Mouse (Mus musculus) small intestine, adult 2 months (tissue): ENCODE measurements around the gene Chil6. TPM values are rescaled to one million over a fixed set of nuclear protein-coding genes. Genes with fewer than 3 reads are reported as not detected.

ENCODE experiments used
- H3K27ac ChIP-seq: fragments of 200-500 bp; 2 replicates; pipeline ENCODE4 v1.5.1; 2012; ENCODE audit warnings: low read depth, low read length, control low read depth, inconsistent platforms; ENCODE audit not compliant: insufficient read depth
- H3K27me3 ChIP-seq: fragments of 200-500 bp; 2 replicates; pipeline ENCODE4 v1.6.1; 2012; ENCODE audit warnings: mild to moderate bottlenecking, moderate library complexity, low read length, inconsistent platforms; ENCODE audit not compliant: control insufficient read depth, insufficient read depth
- H3K36me3 ChIP-seq: fragments of 200-500 bp; 2 replicates; pipeline ENCODE4 v1.6.1; 2012; ENCODE audit warnings: mild to moderate bottlenecking, low read length, control low read depth, inconsistent platforms; ENCODE audit not compliant: control insufficient read depth, insufficient read depth
- H3K4me1 ChIP-seq: fragments of 200-500 bp; 2 replicates; pipeline ENCODE4 v1.6.1; 2012; ENCODE audit warnings: low read length, inconsistent platforms, mixed read lengths; ENCODE audit not compliant: control insufficient read depth, insufficient read depth, insufficient read length
- H3K4me3 ChIP-seq: fragments of 200-500 bp; 2 replicates; pipeline ENCODE4 v1.5.1; 2012; ENCODE audit warnings: low read depth, mild to moderate bottlenecking, control low read depth, inconsistent platforms, low read length, moderate library complexity
- CTCF ChIP-seq: fragments of 200-500 bp; IDR thresholded peaks from 2 replicates; pipeline ENCODE4 v1.5.1; 2012; ENCODE audit warnings: low read depth, mild to moderate bottlenecking, control low read depth, inconsistent platforms, low read length, moderate library complexity, mixed read lengths; ENCODE audit not compliant: insufficient replicate concordance, insufficient read length; ENCODE audit errors: extremely low read depth
- POLR2A ChIP-seq: fragments of 200-500 bp; IDR thresholded peaks from 2 replicates; pipeline ENCODE4 v1.6.1; 2012; ENCODE audit warnings: low read depth, mild to moderate bottlenecking, control low read depth, inconsistent platforms, low read length, moderate library complexity
- WGBS: fragments of 180-500 bp; shearing (Covaris S2); methylation state at CpG from one replicate; pipeline ENCODE4 v1.1.7; 2018; 5-methylcytosine and 5-hydroxymethylcytosine counted together
- polyA plus RNA-seq: library from polyadenylated mRNA; depleted of rRNA; stranded (reverse); fragments of >200 nt; gene quantifications from 2 replicates; pipeline ENCODE4 v1.2.3, GENCODE M21; 2012; rRNA removed

Chil6 gene
- polyA plus RNA-seq = not detected in 2 replicates

GRCm38 (mm10) chr3:106406082-106406481 is at the start of gene Chil6:
Chil6 (minus strand) TSS chr3:106406182.
- Histone ChIP-seq H3K27me3 (no peaks in the 10 kb centered on the region), H3K4me3 (no peak within 1 kb of the TSS), H3K4me1 (no peaks in the 10 kb centered on the region), H3K27ac (no peak within 1 kb of the TSS), H3K36me3 (no peaks in the 10 kb centered on the region)
- no peak for TF ChIP-seq POLR2A
- TF ChIP-seq CTCF = no peak

DNA sequence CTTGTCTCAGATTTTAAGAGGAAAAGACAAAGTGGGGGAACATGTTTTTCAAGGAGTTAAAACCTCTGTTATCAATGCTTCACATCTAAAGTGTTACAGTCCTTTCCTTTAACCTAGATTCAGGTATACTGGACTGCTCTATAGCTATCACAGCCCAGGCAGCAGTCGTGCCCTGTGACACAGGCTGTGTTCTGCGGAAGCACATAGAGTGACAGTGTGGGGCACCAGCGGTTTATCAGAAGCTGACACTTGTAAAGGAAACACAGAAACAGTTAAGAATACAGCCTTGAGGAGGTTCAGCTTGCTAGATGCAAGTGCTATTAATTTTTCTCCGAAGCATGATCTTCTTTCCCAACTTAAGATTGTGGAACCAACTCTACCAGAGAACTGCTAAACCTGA is 46.6 kb upstream of the Chil6 start:
- no peak for TF ChIP-seq CTCF
- no peak for TF ChIP-seq POLR2A
- no peak overlapping the region for H3K4me3 ChIP-seq
- H3K27ac ChIP-seq = no peak overlapping the region
- WGBS = 79% methylated on average over 4 of the region's 4 CpGs
- no peaks in the 10 kb centered on the region for H3K4me1 ChIP-seq
- H3K27me3 ChIP-seq = no peaks in the 10 kb centered on the region
- no peaks in the 10 kb centered on the region for H3K36me3 ChIP-seq

- Histone ChIP-seq H3K4me1 (no peaks in the 10 kb centered on the region), H3K4me3 (no peak overlapping the region), H3K27ac (no peak overlapping the region), H3K27me3 (no peaks in the 10 kb centered on the region), H3K36me3 (no peaks in the 10 kb centered on the region)
- TF ChIP-seq CTCF (no peak), POLR2A (no peak)
- WGBS = 59% methylated on average over 4 of the region's 4 CpGs
Observed at GRCm38 (mm10) chr3:106449567-106449966, 43.6 kb upstream of the Chil6 start.

- Histone ChIP-seq H3K27me3 (no peaks in the 10 kb centered on the region), H3K27ac (no peak overlapping the region), H3K4me1 (no peaks in the 10 kb centered on the region), H3K36me3 (no peaks in the 10 kb centered on the region), H3K4me3 (no peak overlapping the region)
- TF ChIP-seq CTCF (no peak), POLR2A (no peak)
Observed at GRCm38 (mm10) chr3:106448995-106449394, 43.0 kb upstream of the Chil6 start.

DNA sequence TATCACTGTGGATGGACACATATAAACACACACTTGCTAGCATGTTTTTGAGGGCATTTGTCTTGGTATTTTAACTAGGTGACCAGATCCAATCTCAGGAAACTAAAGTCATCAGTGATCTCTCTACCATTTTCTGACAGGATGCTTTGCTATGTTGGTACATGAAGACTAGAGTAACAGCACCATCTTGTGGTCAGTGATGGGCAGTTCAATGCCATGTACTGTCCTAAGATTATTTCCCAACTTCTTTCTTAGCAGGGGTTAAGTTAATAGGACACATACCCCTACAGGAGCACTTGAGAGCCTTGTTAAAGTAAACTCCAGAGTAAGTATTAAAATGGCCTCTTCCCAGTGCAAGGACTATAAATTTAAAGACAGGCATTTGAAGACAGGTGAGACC is 42.6 kb upstream of the Chil6 start:
- no peaks in the 10 kb centered on the region for H3K27me3 ChIP-seq
- H3K4me3 ChIP-seq = no peak overlapping the region
- no peak for TF ChIP-seq POLR2A
- no peak for TF ChIP-seq CTCF

More for the DNA sequence above, 42.6 kb upstream of the Chil6 start:
- Histone ChIP-seq H3K4me1 (no peaks in the 10 kb centered on the region), H3K36me3 (no peaks in the 10 kb centered on the region), H3K27ac (no peak overlapping the region)

Other genes with a start within 250 kb of the Chil6 start
- 1.9 TPM in 1 of 2 replicates, not detected in the other for gene Chil3, start 238.6 kb downstream of the Chil6 start, polyA plus RNA-seq
- gene Chil4, start 186.7 kb downstream of the Chil6 start, polyA plus RNA-seq = 3.7 TPM in 1 of 2 replicates, not detected in the other
- 9.1 and 16.7 TPM in 2 replicates for gene Dennd2d, start 76.2 kb upstream of the Chil6 start, polyA plus RNA-seq
- 12.9 and 21.5 TPM in 2 replicates for gene Dram2, start 141.6 kb upstream of the Chil6 start, polyA plus RNA-seq
- 3.9 and 13.2 TPM in 2 replicates for gene Cept1, start 141.6 kb upstream of the Chil6 start, polyA plus RNA-seq